Mouse (Mus musculus) right cerebral cortex, adult 18-20 months (tissue): Measurements from ENCODE around the gene Ubald2.
"Not testable (repeated sequence)": the region's sequence is repeated elsewhere in the genome, so short reads cannot be mapped to it uniquely, and the experiment has no call there.

Experiments used
- DNase-seq: peaks from one replicate; pipeline ENCODE4 v3.0.0; 2022; ENCODE audit warnings: mixed read lengths

Gene Ubald2

GRCm38 (mm10) chr11:116466141-116466540 is 32.2 kb downstream of the Ubald2 start, which contains the start of gene Qrich2:
Qrich2 (minus strand) TSS chr11:116466241.
- DNase-seq = no peak

GRCm38 (mm10) chr11:116468338-116468737 is 34.4 kb downstream of the Ubald2 start:
- not testable (repeated sequence) for DNase-seq

GRCm38 (mm10) chr11:116470249-116470648 is 36.4 kb downstream of the Ubald2 start:
- DNase-seq = no peak

DNA sequence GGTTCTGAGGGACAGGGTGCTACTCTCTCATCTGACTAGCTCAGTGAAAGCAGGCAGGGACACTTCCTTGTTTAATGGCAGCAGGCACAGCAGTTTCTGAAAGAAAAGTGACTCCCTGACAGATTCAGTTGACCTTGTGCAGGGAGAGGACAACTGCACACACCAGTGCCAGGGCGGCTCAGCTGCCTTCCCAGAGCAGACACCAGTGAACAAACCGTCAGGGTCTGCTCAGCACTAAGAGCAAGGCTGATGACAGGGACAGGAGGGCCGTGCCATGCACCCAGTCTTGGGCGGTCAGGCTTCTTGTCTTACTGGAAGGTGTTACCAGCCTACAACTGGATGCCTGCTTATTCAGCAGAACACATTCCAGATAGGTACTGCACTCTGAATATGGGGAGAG is 37.0 kb downstream of the Ubald2 start:
- DNase-seq = no peak

DNA sequence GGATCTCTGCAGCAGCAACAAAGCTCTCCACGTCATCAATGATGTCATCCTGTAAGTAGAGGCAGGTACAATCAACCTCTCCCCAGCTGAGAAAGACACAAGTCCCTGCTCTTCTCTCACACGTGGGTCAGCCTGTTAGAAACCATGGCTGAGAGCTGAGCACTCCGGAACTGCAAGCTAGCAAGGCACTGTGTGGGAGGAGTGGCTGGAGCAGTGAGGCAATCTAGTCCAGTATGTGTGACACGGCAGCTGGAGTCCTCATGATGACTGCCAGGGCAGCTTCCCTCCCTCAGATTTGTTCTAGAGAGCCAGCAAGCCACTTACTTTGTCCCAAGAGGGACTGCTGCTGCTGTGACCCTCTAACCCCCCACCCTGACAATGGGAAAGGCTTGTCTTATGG is 38.4 kb downstream of the Ubald2 start:
- DNase-seq = peak; percentile 18

DNA sequence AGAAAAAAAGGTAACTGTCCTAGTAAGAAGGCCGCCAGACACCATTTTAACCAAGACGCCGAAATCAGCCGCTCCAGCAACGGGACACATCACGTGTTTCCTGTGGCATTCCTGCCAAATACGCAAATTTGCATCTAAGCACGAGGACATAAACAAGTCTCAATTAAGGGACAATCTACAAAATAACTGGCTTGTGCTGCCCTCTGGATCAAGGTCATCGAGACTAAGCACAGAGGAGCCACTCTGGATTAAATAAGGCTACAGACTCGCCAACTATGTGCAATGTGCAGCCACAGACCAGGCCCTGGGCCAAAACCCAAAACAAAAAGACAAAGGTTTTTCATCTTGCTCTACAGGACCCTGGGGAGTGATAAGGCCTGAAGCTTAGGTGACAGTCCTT is 42.1 kb downstream of the Ubald2 start:
- DNase-seq = peak; percentile 28

DNA sequence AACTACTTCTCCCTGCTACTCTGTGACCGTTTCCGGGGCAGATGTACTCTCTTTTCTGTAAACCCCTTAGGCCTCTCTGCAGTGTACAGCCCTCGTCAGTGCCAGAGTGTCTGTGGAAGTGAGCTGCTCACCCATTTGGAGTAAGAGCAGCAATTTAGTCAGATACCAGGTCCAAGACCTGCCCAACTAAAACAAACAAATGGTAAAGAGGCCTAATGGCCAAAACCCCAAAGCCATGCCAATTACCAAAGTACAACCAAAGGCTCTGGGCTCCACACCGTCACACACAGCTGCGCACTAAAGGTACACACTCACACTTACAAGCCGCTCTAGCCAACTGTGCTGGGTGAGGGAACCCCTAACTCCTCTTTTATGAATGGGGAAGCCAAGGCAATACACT is 42.8 kb downstream of the Ubald2 start:
- DNase-seq = no peak

DNA sequence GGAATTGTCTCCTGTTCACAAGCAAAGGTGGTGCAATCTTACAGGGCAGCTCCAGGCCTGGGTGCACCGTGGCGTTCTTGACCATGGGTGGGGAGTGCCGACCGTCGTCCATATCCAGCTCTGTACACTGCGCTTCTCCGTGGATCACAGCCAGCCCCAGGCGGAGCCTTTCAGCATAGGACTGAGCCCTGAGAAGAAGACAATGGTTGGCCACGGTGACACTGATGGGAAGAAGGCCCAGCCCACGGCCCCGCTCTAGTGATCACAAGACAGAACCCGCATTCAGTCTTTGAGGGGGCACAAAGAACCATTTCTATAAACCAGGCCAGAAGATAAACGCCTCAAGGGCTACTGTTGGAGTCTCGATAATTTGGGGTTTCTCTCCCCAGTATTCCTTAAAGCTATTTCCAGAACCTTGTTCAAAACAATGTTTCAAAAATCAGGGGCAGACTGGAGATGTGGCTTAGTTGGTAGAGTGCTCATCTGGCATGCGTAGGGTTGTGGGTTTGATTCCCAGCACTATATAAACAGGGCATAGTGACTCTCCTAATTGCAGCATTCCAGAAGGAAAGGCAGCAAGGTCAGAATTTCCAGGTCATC is 43.4 kb downstream of the Ubald2 start:
- no peak for DNase-seq

DNA sequence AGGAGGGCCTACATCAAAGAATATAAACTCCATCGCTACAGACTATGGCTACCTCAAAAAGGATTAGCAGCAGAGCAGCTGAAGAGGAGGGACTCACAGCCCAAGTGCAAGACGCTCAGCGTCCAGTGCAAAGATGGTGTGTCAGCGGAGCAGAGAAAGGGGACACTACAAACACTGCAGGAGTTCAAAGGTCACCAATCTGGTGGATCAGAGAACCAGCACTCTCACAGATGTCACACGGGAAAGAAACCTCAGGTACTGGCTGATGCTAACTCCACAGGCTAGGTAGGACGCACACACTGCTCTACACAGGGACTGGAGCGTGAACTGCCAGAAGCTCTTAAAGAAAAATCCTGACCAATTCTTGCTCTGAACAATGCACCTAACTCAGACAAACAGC is 45.1 kb downstream of the Ubald2 start:
- no peak for DNase-seq

- no peak for DNase-seq
Measured at GRCm38 (mm10) chr11:116479832-116480231, 45.9 kb downstream of the Ubald2 start.

DNA sequence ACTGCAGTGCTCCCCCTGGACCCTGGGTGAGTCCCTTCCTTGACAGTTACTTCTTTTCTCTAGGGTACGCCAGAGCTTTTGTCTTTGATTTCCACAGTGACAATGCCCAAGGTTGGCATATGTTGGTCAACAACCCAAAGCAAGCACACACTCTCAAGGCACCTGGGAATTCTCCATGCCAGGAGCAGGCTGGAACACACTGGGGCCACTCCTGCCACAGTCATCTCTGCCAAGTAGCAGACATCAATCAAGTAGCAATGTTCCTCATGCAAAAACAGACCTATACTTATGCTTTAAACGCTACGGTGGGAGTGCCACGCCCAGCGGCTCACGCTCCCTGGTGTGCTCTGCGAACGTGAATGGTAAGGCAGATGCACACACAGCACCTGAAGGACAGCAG is 47.1 kb downstream of the Ubald2 start:
- DNase-seq = no peak

DNA sequence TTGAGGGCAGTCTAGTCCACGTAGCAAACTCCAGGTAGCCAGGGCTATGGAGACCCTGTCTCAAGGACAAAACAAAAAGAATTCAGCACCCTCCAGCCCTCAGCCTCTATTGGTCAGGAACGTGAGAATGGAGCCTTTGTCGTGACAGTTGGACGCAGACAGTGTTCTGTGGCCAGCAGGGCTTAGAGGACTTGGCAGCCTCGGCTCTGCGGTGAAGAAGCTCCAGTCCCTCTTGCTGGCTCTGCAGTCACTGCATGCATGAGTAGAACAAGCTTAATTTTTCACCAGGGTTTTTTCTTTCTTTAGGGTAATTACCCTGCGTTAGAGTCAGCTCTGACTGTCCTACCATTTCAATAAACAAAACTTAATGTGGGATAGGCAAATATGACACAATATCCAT is 47.9 kb downstream of the Ubald2 start:
- DNase-seq = no peak

- no peak for DNase-seq
Measured at GRCm38 (mm10) chr11:116484261-116484660, 50.4 kb downstream of the Ubald2 start.

DNA sequence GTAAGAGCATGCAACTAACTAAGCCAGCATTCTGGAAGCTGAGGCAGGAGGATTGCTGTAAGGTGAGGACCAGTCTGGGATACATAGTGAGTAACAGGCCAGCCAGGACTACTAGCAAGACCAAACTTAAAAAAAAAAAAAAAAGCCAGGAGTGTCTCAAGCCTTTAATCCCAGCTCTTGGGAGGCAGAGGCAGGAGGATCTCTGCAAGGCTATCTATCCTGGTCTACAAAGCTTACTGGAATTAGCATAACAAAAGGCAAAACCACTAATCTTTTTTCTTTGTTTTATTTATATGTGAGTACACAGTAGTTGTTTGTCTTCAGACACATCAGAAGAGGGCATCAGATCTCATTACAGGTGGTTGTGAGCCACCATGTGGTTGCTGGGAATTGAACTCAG is 54.3 kb downstream of the Ubald2 start:
- no peak for DNase-seq
